Mouse (Mus musculus) hindbrain, embryonic 16.5 days (tissue): Measurements from ENCODE around the gene Kcnip4. TPM values are rescaled to one million over a fixed set of nuclear protein-coding genes. Genes with fewer than 3 reads are reported as not detected.

Experiments used
- ATAC-seq: fragments of 200-750 bp; cut with Nextera tagmentation; 2 replicates; pipeline ENCODE4 v1.8.0; 2017; ENCODE audit warnings: moderate TSS enrichment, moderate library complexity
- H3K27ac ChIP-seq: fragments of 300-500 bp; sonication (generic); 2 replicates; pipeline ENCODE4 v1.5.1; 2014; ENCODE audit warnings: low read depth, mild to moderate bottlenecking, control low read depth, low read length, moderate library complexity
- H3K27me3 ChIP-seq: fragments of 300-500 bp; sonication (generic); replicated peaks from 2 replicates; pipeline ENCODE4 v1.6.1; 2014; ENCODE audit warnings: low read length; ENCODE audit not compliant: control insufficient read depth, insufficient read depth
- H3K36me3 ChIP-seq: fragments of 300-500 bp; sonication (generic); 2 replicates; pipeline ENCODE4 v1.6.1; 2014; ENCODE audit warnings: mild to moderate bottlenecking, low read length, moderate library complexity, mixed read lengths; ENCODE audit not compliant: control insufficient read depth, insufficient read depth
- H3K4me1 ChIP-seq: fragments of 300-500 bp; sonication (generic); 2 replicates; pipeline ENCODE4 v1.6.1; 2014; ENCODE audit warnings: low read depth, low read length; ENCODE audit not compliant: control insufficient read depth, insufficient read depth
- H3K4me2 ChIP-seq: fragments of 300-500 bp; sonication (generic); 2 replicates; pipeline ENCODE4 v1.6.1; 2014; ENCODE audit warnings: mild to moderate bottlenecking, low read length, control low read depth, moderate library complexity
- H3K4me3 ChIP-seq: fragments of 300-500 bp; sonication (generic); 2 replicates; pipeline ENCODE4 v1.5.1; 2014; ENCODE audit warnings: mild to moderate bottlenecking, low read length, control low read depth, moderate library complexity
- H3K9ac ChIP-seq: fragments of 300-500 bp; sonication (generic); 2 replicates; pipeline ENCODE4 v1.6.1; 2014; ENCODE audit warnings: low read depth, mild to moderate bottlenecking, control low read depth, low read length, moderate library complexity
- H3K9me3 ChIP-seq: fragments of 300-500 bp; sonication (generic); 2 replicates; pipeline ENCODE4 v1.6.1; 2014; ENCODE audit warnings: mild to moderate bottlenecking, low read length, moderate library complexity; ENCODE audit not compliant: control insufficient read depth
- WGBS: fragments of 180-500 bp; shearing (Covaris S2); extraction: QIAGEN DNeasy Blood & Tissue Kit; methylation state at CpG from one replicate; pipeline ENCODE4 v1.1.7; 2014; 5-methylcytosine and 5-hydroxymethylcytosine counted together
- polyA plus RNA-seq: library from polyadenylated mRNA; unstranded; fragments of >200 nt; fragmentation: Nextera tagmentation; extraction: Ambion mirVana; gene quantifications from 2 replicates; pipeline ENCODE4 v1.2.1, GENCODE M21; 2015

Kcnip4 gene
- polyA plus RNA-seq, 1 experiment from 2014 or later = 23.5 TPM

- H3K4me3 ChIP-seq = no peak overlapping the region
- ATAC-seq = no peak
Observed at GRCm38 (mm10) chr5:48718166-48718565, 806.5 kb downstream of the Kcnip4 start.

DNA sequence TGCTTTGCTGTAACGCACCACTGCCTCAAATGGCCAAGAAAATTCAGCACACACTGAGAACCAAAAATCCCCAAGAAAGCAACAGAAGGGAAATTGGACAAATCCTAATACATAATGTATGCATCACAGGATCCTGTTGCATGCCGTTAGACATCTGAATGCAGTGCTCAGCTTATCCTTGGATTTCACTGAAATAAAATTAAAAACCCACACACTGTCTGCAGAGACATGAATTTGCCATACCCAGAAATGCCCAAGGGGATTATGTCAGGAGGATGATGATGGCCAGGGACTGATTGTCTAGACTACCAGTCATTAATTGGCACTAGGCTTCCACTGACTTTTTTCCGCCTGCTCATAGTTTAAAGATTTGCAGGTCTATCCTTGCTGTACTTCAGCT is 818.7 kb downstream of the Kcnip4 start:
- ATAC-seq = no peak
- no peaks in the 10 kb centered on the region for H3K4me1 ChIP-seq
- H3K27me3 ChIP-seq = no peaks in the 10 kb centered on the region
- 81% methylated on average over 3 of the region's 3 CpGs for WGBS
- no peak overlapping the region for H3K4me2 ChIP-seq
- no peak overlapping the region for H3K4me3 ChIP-seq
- no peak overlapping the region for H3K9ac ChIP-seq
- H3K9me3 ChIP-seq = no peaks in the 10 kb centered on the region
- no peaks in the 10 kb centered on the region for H3K36me3 ChIP-seq
- no peak overlapping the region for H3K27ac ChIP-seq

More at GRCm38 (mm10) chr5:48718166-48718565, 806.5 kb downstream of the Kcnip4 start:
- H3K27me3 ChIP-seq = no peaks in the 10 kb centered on the region
- H3K9me3 ChIP-seq = no peaks in the 10 kb centered on the region
- no peaks in the 10 kb centered on the region for H3K4me1 ChIP-seq
- no peak overlapping the region for H3K27ac ChIP-seq
- H3K4me2 ChIP-seq = no peak overlapping the region
- no peak overlapping the region for H3K9ac ChIP-seq
- no peaks in the 10 kb centered on the region for H3K36me3 ChIP-seq

- 88% methylated on average over 3 of the region's 3 CpGs for WGBS
- no peak for ATAC-seq
- no peak overlapping the region for H3K9ac ChIP-seq
Observed at GRCm38 (mm10) chr5:48687068-48687467, 837.6 kb downstream of the Kcnip4 start.

GRCm38 (mm10) chr5:48679733-48680595 is 844.7 kb downstream of the Kcnip4 start:
- Histone ChIP-seq H3K4me2 (no peak overlapping the region), H3K9me3 (no peaks in the 10 kb centered on the region), H3K27ac (no peak overlapping the region), H3K4me3 (no peak overlapping the region), H3K4me1 (no peaks in the 10 kb centered on the region), H3K27me3 (no peaks in the 10 kb centered on the region), H3K9ac (no peak overlapping the region), H3K36me3 (no peaks in the 10 kb centered on the region)
- 86% methylated on average over 8 of the region's 8 CpGs for WGBS
- ATAC-seq = no peak

More at GRCm38 (mm10) chr5:48687068-48687467, 837.6 kb downstream of the Kcnip4 start:
- Histone ChIP-seq H3K4me2 (no peak overlapping the region), H3K9me3 (no peaks in the 10 kb centered on the region), H3K4me1 (no peaks in the 10 kb centered on the region), H3K4me3 (no peak overlapping the region), H3K27me3 (no peaks in the 10 kb centered on the region), H3K36me3 (no peaks in the 10 kb centered on the region), H3K27ac (no peak overlapping the region)

DNA sequence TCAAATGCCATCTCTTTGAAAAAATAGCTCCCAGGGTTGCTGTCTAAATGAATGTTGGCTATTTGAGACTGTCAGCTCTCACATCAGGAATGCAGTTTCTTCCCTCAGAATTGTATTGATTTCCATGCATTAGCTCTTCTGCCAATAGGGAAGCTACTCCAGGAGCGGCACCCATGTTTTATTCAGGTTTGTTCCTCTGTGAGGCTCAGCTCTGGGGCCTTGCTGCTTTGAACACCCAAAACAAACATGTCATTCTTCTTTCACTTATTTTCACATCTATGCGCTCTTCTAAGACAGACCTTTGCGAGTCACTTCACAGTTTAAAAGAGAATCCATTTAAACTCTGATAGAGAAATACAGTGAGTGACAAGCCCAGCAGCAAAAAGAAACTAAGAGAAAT is 862.2 kb downstream of the Kcnip4 start:
- WGBS = 65% methylated on average over 3 of the region's 3 CpGs
- Histone ChIP-seq H3K36me3 (no peaks in the 10 kb centered on the region), H3K27ac (no peak overlapping the region), H3K4me2 (no peak overlapping the region), H3K9me3 (no peaks in the 10 kb centered on the region), H3K4me1 (no peaks in the 10 kb centered on the region), H3K9ac (no peak overlapping the region), H3K4me3 (no peak overlapping the region), H3K27me3 (no peaks in the 10 kb centered on the region)
- no peak for ATAC-seq

GRCm38 (mm10) chr5:48659975-48660374 is 864.7 kb downstream of the Kcnip4 start:
- no peak for ATAC-seq
- no peak overlapping the region for H3K4me2 ChIP-seq
- no peaks in the 10 kb centered on the region for H3K9me3 ChIP-seq
- H3K4me3 ChIP-seq = no peak overlapping the region
- no peaks in the 10 kb centered on the region for H3K27me3 ChIP-seq
- no peak overlapping the region for H3K27ac ChIP-seq
- H3K9ac ChIP-seq = no peak overlapping the region
- H3K4me1 ChIP-seq = no peaks in the 10 kb centered on the region
- H3K36me3 ChIP-seq = no peaks in the 10 kb centered on the region
- 91% methylated on average over 3 of the region's 3 CpGs for WGBS

GRCm38 (mm10) chr5:48650496-48650895 is 874.2 kb downstream of the Kcnip4 start:
- no peaks in the 10 kb centered on the region for H3K9me3 ChIP-seq
- no peak overlapping the region for H3K4me3 ChIP-seq
- ATAC-seq = no peak
- no peak overlapping the region for H3K27ac ChIP-seq
- H3K36me3 ChIP-seq = no peaks in the 10 kb centered on the region
- H3K9ac ChIP-seq = no peak overlapping the region
- H3K4me1 ChIP-seq = no peaks in the 10 kb centered on the region
- H3K4me2 ChIP-seq = no peak overlapping the region
- H3K27me3 ChIP-seq = no peaks in the 10 kb centered on the region
- WGBS = 59% methylated on average over 4 of the region's 4 CpGs

DNA sequence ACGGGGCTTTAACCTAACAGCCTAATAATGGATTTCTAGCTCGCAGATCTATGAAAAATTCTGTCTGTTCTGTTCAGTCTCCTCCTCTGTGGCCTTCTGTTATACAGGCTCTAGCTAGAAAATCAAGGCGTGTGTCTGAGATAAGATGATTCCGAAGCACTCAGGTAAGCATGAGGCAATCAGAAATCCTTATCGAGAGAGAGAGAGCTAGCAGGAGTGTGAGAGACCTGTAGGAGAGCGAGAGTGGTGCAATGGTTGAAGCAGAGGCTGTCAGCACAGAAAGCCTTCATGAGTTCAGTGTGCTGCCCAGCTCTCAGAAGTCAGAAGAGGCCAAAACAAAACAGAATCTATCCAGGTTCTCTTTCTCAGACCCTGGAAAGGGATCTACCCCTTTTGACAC is 888.0 kb downstream of the Kcnip4 start:
- Histone ChIP-seq H3K36me3 (no peaks in the 10 kb centered on the region), H3K9me3 (no peaks in the 10 kb centered on the region), H3K9ac (no peak overlapping the region), H3K4me2 (no peak overlapping the region), H3K4me1 (no peaks in the 10 kb centered on the region), H3K27ac (no peak overlapping the region), H3K27me3 (no peaks in the 10 kb centered on the region), H3K4me3 (no peak overlapping the region)
- no peak for ATAC-seq
- WGBS = 86% methylated on average over 6 of the region's 6 CpGs

DNA sequence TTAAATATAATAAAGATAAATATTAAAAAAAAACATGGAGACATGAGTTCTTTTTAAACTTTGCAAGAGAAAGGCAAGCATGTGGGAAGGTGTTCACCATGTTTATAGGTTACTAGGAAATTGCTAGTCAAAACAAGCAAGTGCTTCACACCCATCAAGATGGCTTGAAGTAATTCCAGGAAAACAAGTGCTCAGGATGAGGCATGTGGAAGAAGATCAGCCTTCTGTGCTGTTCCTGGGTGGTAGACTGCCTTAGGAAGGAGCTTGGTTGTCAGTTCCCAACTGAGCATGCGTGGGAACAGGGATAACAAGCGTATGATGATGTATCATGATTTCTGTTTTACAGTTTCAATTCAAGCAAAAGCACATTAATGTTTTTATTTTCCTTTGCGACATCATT is 891.1 kb downstream of the Kcnip4 start:
- WGBS = 92% methylated on average over 3 of the region's 3 CpGs
- no peak overlapping the region for H3K4me3 ChIP-seq
- no peak overlapping the region for H3K4me2 ChIP-seq
- H3K9me3 ChIP-seq = no peaks in the 10 kb centered on the region
- H3K27me3 ChIP-seq = no peaks in the 10 kb centered on the region
- no peak overlapping the region for H3K27ac ChIP-seq
- no peaks in the 10 kb centered on the region for H3K4me1 ChIP-seq
- no peaks in the 10 kb centered on the region for H3K36me3 ChIP-seq
- ATAC-seq = no peak
- no peak overlapping the region for H3K9ac ChIP-seq
